Mouse (Mus musculus) heart, adult 9 months (tissue): Measurements from ENCODE around the gene Adra1d.
A peak's percentile ranks its signal among the peaks of the same experiment; 100 is the strongest.

Source experiments
- DNase-seq, 2 experiments: peaks; one replicate each; pipeline ENCODE4 v3.0.0; 2022; ENCODE audit warnings: low spot score in 2 of 2

Adra1d gene

DNA sequence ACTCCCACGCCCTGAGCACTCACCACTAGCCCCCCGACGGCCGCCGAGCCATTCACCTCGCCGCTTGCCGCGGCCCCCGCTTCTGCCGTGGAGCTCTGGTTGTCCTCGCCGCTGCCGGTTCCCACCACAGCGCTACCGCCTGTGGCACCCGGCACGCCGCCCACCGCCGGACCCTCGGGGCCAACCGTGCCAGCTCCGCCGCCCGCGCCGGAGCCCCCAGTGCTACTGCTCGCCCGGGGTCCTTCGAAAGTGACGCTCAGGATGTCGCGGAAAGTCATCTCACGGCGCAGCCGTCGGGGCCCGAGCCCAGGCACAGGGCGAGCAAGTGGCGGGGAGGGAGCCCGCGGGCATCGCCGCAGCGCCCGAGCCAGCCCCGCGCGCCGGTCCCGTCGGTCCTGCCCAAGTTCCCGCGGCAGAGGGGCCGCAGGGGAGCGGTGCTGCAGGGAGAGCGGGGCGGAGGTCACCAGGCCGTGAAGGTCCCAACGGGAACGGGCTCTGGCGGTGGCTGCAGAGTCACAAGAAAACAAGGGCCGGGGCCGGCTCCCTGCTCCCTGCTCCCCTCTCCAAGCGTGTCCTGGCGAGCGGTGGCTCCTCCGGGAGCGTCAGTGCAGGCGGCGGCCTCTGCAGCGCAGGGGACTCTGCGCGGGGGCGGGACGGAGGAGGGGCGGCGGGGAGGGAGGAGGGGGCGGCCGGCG, at the start of gene Adra1d:
Gene Adra1d, minus strand, starts transcription at position 393 of the 695 bp plus-strand sequence.
- no peak for DNase-seq

DNA sequence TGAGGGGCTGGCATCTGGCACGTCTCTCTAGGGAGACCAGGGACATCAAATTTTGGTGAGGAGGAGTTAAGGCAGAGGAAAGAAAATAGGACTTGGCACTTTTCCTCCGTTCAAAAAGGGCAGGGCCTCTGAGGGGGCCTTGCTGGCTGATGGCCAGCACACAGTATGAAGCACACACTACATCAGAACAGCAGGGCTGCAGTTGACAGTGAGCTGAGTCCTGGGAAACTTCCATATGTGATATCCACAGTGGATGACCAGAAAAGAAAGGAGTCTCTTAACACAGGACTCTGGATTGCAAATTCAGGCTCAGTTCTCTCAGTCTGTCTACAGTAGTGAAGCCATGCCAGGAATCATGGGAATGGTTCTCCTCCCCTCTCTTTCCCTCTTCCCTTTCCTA, 39.8 kb upstream of the Adra1d start:
- DNase-seq = no peak

DNA sequence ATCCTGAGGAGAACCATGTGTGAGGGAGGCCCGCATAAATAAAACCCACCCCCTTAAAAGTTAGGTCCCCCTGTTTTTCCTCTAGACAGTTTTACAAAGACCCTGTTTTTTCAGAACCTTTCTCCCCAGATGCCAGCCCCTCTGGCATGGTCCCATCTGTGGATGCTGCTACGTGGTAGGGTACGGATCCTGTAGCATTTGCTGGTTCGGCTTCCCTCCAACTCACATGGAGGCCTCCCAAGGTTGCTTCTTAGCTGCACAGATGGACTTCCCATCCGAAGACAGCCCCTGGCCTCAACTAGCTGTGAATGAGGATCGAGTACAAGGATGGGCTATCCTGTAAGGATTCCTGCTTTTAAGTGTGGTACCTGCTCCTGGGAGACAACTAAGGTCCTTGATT, 32.8 kb upstream of the Adra1d start:
- no peak for DNase-seq

DNA sequence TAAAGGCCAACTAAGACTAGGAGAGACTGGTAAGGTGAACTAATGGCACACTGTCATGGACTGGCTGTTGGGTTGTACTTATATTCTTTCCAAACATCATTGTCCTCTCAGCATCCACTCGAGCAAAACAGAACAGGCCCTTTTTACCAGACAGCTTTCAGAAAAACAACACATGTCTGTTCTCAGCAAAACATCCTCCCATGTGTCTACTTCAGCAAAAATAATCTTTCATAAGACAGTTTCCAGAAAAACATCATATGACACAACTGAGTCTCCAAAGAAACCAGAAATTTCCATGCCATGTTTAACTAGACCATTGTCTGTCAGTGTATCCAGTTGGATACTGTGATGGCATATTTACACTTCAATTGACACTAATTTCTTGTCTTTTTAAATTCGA, 25.4 kb upstream of the Adra1d start:
- no peak for DNase-seq

DNA sequence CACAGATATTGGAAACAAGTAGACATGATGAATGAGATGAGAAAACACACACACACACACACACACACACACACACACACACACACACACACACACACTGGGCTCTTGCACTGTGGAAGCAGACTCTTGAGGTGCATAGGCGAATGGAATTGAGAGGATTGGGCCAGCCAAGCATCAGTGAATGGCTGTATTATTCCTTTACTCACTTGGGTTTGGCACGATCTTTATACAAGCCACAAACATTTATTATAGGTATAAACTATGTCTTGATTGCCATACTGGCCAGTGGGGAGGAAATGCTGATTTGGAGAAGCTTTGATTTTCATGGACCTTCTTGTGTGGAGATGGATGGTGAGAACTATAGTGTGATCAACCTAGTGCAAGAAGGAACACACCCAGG, 19.4 kb upstream of the Adra1d start:
- no peak for DNase-seq

DNA sequence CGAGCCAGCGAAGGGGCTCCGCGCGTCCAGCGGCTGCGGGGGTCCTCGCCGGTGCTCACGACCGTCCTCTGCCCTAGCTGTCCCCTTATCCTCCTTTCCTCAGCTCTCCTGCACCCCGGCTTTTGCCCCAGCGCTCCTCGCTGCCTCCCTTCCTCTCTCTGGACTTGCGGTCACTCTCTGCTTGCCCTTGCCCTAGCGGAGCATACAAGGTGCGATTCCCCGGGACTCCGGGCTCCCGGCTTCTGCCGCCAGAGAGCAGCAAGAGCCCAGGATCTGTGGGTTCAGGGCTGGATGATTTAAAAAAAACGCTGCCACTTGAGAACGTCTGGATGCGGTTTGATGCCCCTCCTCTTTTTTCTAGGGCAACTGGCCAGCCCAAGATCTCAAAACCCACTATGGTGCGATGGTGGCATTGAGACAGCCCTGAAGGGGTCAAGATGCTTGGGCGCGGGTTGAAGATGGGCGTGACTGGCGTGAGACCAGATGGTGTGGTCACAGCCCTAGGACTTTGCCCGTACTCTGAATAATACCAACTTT, 571 bp upstream of the Adra1d start:
- DNase-seq = peak; percentile 42 to 69

DNA sequence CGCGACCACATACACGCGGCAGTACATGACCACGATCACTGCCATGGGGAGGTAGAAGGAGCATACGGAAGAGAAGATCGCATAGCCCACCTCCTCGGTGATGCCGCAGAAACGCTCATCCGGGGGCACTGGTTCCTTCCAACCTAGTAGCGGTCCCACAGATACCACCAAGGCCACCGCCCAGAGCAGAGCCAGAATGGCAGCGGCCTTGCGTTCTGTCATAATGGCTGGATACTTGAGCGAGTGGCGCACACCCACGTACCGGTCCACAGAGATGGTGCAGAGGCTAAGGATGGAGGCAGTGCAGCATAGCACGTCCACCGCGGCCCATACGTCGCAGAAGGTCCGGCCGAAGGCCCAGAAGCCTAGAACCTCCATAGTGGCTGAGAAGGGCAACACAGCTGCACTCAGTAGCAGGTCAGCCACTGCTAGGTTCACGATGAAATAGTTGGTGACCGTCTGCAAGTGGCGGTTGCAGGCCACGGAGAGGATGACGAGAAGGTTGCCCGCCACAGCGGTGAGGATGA, 676 bp downstream of the Adra1d start:
- DNase-seq = no peak

DNA sequence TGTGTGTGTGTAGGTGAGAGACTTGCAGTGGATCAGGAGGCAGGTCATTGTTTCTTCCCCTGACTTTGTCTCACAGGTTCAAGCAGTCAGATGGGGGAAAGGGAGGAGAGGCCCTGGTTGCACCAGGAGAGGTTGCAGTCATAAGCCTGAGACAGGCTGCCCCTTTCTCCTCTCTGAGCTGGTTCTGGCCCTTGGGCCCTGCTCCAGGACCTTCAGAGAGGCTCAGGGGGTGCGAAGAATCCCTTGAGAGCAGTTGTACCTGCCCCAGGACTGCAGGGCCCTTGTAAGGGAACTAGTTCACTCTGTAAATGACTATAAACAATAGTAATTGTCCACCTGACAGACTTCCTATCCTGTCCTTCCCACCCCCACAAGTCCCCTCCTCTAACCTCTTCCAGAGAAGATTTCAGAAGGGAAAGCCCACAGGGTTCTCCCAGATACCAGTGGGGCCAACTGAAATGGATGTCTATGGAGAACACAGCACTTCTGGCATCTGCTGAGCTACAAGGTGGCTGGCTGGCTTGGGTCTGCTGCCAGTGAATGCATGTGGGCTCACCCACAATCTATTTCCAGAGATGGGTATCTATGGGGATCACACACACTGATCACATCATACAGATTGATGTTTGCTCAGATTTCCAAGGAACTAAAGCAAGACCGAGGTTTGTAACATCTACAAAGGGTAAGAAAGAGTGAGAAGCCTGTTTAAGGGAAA, 1.7 kb downstream of the Adra1d start:
- no peak for DNase-seq

DNA sequence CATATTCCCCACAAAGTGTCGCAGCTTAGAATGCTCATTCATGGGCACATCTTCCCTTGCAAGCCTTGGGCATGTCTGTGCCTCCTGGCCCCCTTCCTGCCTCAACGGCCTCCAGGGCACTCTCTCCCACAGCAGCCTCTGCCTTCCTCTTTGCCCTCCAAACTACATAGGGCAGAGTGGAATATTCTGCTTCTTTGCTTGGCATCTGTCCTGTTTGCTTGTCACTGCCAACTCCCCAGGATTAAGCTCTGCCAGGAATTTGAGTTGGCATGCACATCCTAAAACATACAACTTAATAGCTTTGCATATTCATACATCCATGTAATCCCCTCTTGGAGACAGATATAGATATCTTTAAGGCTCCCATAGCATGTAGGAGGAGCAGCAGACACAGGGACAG, 4.2 kb downstream of the Adra1d start:
- DNase-seq = no peak

DNA sequence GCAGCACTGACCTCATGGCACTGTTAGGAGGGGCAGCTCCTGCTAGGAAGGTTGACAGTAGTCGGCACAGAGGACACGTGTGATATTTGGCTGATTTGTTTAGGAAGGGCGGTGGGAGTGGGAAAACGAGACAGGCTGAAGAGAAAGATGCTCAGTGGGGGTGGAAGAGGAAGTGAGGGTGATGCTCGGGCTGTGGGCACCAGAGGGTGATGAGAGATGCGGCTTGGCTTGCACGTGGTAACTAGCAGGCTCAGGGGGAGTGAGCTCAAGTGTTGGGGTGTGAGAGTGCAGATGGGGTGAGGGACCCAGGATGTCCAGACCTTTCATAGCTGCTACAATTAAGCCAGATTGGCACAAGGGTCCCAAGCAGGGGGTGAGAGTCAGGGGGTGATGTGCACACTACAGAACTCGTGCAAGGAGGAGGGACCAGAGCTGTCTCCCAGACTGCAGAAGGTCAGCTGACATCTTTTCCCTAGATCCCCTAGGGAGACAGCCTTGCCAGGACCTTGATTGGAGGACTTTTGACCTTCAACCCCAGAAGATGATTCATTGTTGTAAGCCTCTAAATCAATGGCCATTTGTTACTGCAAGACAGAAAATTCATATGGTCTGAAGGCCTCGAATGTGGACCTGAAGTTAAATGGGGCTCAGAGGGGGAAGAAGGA, 9.2 kb downstream of the Adra1d start:
- DNase-seq = peak in 1 of 2 experiments; percentile 25

DNA sequence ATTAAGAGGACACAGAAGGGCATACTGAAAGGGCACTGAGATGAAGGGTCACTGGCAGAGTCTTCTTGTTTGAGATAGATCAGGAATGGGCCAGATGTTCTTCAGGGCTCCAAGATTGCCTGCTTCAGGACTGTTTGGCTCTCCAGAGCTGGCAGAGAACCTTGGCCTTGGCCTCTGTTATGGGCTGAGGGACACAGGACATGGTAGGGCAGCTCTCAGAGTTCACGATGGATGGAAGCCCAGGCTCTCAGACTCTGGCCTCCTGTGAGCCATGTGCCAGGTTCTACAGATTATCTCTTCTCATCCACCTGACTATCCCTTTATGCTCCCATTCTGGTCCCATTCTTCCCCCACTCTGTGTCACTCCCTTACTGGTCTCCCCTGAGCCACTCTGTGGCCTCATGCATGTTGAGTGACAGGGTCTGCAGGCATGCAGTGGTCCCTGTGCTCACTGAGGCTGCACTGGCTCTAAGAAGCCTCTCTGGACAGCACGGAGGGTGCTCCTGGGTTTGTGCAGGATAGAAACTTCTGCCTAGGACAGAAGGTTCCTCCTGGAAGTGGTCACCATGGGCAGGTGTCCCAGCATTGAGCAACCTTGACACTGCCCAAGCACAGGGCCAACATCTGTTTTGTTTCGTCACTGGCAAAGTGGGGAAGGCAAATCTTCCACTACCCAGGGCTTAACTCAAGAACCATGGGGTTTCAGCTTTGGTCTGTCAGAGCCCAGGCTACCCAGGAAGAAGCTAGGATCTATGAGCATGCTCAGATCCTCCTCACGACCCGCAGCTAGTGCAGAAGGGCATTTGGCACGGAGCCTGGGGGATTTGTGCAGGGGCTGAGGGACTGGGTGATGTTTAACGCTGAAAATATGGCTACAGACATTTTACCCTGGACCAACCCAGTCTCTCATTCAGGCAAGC, 10.1 kb downstream of the Adra1d start:
- DNase-seq = no peak

DNA sequence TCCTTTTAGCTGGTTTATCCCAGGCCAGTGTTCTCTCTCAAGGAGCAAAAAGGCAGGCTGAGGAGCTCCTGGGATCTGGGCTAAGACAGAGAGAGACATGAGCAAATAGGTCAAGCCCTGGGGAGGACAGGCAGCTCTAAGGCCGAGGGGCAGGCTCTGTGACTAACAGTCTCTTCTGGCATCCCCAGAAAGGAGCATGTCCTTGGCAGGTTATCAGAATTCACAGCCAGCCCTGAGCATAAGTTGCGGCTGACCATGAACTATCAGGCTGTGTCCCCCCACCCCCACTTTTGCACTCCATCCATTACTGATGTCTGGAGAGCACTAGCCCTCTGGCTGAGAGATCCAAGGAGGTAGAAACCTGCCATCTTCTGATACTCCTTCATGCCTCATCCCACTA, 11.2 kb downstream of the Adra1d start:
- no peak for DNase-seq

DNA sequence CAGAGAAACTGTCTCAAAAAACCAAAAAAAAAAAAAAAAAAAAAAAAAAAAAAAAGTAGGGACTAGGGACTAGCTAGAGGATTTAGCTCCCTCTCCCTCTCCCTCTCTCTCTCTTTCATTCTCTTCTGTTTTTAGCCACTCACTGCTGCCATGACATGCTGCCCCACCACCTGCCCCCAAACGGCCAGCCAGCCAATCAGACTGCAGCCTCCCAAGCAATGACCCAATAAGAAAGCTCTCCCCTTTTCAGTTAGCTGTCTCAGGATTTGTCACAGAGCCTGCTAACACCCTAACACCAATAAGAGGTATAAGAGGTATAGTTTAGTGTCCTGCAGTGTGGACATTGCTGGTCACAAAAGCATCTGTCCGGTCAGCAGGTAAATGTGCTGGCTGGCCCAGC, 11.6 kb downstream of the Adra1d start:
- no peak for DNase-seq

DNA sequence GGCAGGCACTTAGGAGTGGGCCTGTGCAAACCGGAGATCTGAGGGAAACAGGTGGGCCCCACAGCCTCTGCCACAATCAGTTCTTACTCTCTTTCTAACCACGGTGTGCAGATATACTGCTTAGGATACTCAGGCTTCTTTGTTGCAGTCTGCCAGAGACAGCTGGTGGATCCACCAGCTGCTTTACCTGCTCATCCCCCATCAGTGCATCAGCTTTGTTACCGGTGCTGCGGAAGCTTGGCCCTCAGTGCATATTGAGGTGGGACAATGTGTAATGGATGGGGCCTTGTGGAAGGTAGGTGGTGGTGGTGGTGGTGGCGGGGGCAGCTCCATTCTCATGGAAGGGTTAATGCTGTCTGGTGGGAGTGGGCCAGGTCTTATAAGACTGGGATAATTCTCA, 13.0 kb downstream of the Adra1d start:
- no peak for DNase-seq

DNA sequence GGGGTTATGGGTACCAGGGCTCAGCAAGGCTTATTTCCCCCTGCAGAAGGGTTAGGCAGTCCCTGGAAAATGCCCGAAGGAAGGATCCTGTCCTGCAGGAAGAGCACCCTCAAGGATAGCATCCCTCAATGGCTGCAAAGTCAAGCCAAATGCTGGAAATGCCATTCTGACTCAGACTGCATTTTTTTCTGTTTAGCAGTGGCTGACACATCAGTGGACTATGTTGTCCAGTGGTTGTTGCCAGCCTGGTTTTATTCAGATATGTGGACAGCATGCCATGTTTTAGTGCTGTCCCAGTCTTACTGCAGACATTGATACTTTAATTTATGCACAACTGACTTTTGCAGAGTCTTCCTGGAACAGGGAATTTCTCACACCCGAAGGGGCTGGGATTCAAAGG, 13.8 kb downstream of the Adra1d start:
- no peak for DNase-seq

DNA sequence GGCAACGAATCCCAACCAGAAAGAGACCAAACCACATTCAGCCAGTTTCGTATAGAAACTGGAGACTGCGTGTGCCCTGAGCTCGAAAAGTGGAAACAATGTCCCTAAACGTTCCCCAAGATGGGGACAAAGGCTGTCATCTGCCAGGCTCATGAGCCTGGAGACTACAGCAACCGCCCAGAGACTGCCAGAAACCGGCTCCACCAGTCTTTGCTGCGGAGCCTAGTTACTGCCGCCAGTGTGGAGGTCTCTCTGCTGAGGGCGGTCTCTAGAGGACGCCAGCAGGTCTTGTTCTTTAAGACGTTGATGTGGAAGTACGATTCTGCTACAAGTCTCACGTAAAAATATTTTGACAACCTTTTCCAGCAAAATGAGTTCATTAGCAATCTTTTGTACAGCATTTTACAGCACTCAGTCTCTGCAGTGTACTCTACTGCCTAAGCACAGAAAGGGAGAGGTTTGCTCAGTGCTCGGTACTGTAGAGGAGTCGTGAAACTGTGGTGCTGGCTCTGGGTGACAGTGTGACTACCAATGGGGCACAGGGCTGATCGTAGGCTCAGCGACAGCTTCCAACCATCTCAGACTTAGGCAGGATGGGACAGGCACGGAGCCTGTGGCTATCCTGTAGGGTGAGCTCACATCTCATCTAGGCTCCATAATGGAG, 15.2 kb downstream of the Adra1d start:
- DNase-seq = no peak

DNA sequence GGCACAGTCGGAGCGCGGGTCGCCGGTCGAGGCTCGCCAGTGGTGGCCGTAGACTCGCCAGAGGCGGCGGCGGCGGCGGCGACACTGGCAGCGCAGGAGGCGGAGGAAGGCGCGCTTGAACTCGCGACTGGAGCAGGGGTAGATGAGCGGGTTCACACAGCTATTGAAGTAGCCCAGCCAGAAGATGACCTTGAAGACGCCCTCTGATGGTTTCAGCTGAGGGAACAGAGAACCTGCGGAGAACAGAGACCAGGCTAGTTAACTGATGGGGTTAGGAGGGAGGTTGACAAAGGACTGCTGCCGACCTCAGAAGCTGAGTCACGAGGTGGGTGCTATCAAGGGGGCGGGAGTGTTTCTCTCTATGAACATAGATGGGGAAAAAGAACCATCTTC, 15.8 kb downstream of the Adra1d start:
- DNase-seq = no peak

DNA sequence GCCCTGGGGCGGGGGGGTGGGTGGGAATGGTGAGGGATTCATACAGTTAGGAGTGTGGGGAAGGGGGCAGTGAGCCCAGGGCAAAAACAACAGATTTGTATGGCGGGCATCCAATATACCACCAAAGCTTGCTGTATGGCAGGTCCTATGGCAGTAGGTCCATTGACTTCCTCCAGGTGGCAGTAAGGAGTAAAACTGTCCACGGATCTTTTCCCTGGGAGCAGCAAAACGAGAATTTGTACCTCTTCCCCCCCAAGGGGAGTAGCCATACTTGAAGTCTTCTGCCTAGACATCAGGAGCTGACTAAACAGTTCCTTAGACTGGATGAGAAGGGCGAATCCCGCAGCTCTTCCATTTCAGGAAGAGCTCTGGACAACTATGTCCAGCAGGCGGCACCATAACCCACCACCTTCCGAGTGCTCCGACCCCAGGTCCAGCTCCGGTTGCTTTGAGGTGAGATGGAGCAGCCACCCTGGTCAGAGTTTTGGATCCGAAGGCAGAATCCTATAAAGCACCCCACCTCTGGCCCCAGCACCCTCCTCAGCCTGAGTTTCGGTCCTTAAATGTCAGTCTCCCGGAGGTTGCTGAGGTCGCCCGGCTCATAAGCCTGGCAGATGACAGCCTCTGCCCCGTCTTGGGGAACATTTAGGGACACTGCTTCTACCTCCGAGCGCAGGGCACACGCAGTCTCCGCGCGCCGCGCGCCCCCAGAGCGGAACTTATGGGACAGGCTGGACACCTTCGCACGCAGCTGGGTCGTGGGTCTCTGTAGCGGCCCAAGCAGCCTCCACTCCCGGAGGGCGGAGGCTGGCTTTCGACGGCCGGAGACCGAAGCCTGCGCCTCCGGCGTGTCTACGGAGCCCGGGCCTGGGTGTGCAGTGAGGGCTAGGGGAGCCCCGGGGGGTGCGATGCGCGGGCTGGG, 16.4 kb downstream of the Adra1d start:
- DNase-seq = peak in 1 of 2 experiments; percentile 53

DNA sequence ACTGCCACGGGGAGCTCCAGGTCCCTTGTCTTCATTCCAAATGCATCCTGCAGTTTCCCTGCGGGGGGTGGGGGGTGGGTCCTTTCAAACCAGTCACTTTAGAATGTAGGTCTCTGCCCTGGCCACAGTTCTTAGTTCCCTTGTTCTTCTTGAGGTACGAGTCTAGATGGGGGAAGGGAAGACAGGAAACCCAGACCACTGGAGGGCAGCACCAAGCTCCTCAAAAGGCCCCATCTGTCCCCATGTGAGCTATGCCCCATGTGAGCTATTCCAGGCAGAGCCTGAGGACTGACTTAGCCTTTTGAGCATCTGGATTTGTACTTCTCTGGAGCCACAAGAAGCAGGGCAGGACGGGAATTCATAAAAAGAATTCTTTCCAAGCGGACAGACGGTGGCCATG, 19.6 kb downstream of the Adra1d start:
- no peak for DNase-seq

DNA sequence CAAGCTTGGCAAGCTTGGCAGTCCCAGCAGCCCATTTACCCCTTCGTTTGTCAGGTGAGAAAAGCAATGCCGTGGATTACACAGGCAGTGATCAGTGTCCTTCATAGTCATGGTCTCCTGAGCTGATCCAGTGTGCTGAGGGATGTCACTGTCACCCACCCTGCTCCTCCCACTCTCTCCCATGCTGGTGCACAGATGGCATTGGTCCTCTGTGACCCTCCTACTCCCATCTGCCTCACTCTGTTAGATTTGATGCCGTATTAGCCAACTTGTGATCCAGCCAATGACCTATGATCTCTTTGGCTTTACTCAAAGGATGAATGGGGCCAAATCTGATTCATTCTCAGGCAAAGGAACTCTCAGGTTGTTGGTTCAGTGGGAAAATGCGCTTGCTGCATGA, 20.4 kb downstream of the Adra1d start:
- no peak for DNase-seq
